Mouse (Mus musculus): ENCODE results near the gene Zfand3. TPM values are rescaled to one million over a fixed set of nuclear protein-coding genes. Genes with fewer than 3 reads are reported as not detected.

The Zfand3 gene
- polyA plus RNA-seq, 1 experiment from 2014 or later = 60.2 TPM

- peaks cover 47% of the 10 kb centered on the region for H3K4me1 ChIP-seq (replicated peaks)
- H3K9ac ChIP-seq (replicated peaks) = no peak overlapping the region
- H3K9me3 ChIP-seq = no peaks in the 10 kb centered on the region
- H3K36me3 ChIP-seq = peaks cover 2% of the 10 kb centered on the region
- H3K4me2 ChIP-seq = no peak overlapping the region
- H3K27ac ChIP-seq = no peak overlapping the region
- ATAC-seq (ENCODE audit: insufficient number of reproducible peaks, insufficient read depth, low FRiP score, low TSS enrichment, low read depth) = no peak
- WGBS = 79% methylated on average over 4 of the region's 4 CpGs
- no peaks in the 10 kb centered on the region for H3K27me3 ChIP-seq
- H3K4me3 ChIP-seq (replicated peaks) = no peak overlapping the region
These were observed 125.8 kb downstream of the Zfand3 start for GRCm38 (mm10) chr17:30130326-30130725.

GRCm38 (mm10) chr17:30133641-30134040 is 129.1 kb downstream of the Zfand3 start:
- H3K4me1 ChIP-seq (replicated peaks) = peaks cover 45% of the 10 kb centered on the region
- 82% methylated on average over 12 of the region's 12 CpGs for WGBS
- H3K4me2 ChIP-seq = no peak overlapping the region
- H3K36me3 ChIP-seq = peaks cover 14% of the 10 kb centered on the region
- H3K27me3 ChIP-seq = no peaks in the 10 kb centered on the region
- no peaks in the 10 kb centered on the region for H3K9me3 ChIP-seq
- no peak overlapping the region for H3K4me3 ChIP-seq (replicated peaks)
- H3K9ac ChIP-seq (replicated peaks) = no peak overlapping the region
- H3K27ac ChIP-seq = no peak overlapping the region
- no peak for ATAC-seq (ENCODE audit: insufficient number of reproducible peaks, insufficient read depth, low FRiP score, low TSS enrichment, low read depth)

- no peak overlapping the region for H3K4me3 ChIP-seq (replicated peaks)
- no peak overlapping the region for H3K27ac ChIP-seq
- H3K9ac ChIP-seq (replicated peaks) = no peak overlapping the region
- ATAC-seq (ENCODE audit: insufficient number of reproducible peaks, insufficient read depth, low FRiP score, low TSS enrichment, low read depth) = no peak
- H3K4me1 ChIP-seq (replicated peaks) = peaks cover 45% of the 10 kb centered on the region
- peaks cover 14% of the 10 kb centered on the region for H3K36me3 ChIP-seq
- 80% methylated on average over 10 of the region's 10 CpGs for WGBS
- no peaks in the 10 kb centered on the region for H3K27me3 ChIP-seq
- H3K9me3 ChIP-seq = no peaks in the 10 kb centered on the region
- H3K4me2 ChIP-seq = no peak overlapping the region
These were observed 130.6 kb downstream of the Zfand3 start for GRCm38 (mm10) chr17:30134955-30135735.

GRCm38 (mm10) chr17:30135890-30136289 is 131.4 kb downstream of the Zfand3 start:
- no peak for ATAC-seq (ENCODE audit: insufficient number of reproducible peaks, insufficient read depth, low FRiP score, low TSS enrichment, low read depth)
- Histone ChIP-seq H3K4me3 (replicated peaks) (no peak overlapping the region), H3K9me3 (no peaks in the 10 kb centered on the region), H3K9ac (replicated peaks) (no peak overlapping the region), H3K4me2 (no peak overlapping the region), H3K27ac (no peak overlapping the region), H3K36me3 (peaks cover 14% of the 10 kb centered on the region), H3K4me1 (replicated peaks) (peaks cover 39% of the 10 kb centered on the region), H3K27me3 (no peaks in the 10 kb centered on the region)
- 90% methylated on average over 6 of the region's 6 CpGs for WGBS

- 94% methylated on average over 5 of the region's 5 CpGs for WGBS
These were observed 132.2 kb downstream of the Zfand3 start for GRCm38 (mm10) chr17:30136684-30137083.

GRCm38 (mm10) chr17:30137115-30137514 is 132.6 kb downstream of the Zfand3 start:
- Histone ChIP-seq H3K4me3 (replicated peaks) (no peak overlapping the region), H3K36me3 (peaks cover 14% of the 10 kb centered on the region)
- 92% methylated on average over 4 of the region's 4 CpGs for WGBS

More at GRCm38 (mm10) chr17:30136684-30137083, 132.2 kb downstream of the Zfand3 start:
- Histone ChIP-seq H3K9ac (replicated peaks) (no peak overlapping the region), H3K36me3 (peaks cover 14% of the 10 kb centered on the region), H3K4me1 (replicated peaks) (peaks cover 33% of the 10 kb centered on the region), H3K27me3 (no peaks in the 10 kb centered on the region), H3K4me2 (no peak overlapping the region), H3K27ac (no peak overlapping the region), H3K9me3 (no peaks in the 10 kb centered on the region), H3K4me3 (replicated peaks) (no peak overlapping the region)
- ATAC-seq (ENCODE audit: insufficient number of reproducible peaks, insufficient read depth, low FRiP score, low TSS enrichment, low read depth) = no peak

GRCm38 (mm10) chr17:30144114-30144513 is 139.6 kb downstream of the Zfand3 start:
- 80% methylated on average over 6 of the region's 6 CpGs for WGBS
- Histone ChIP-seq H3K4me3 (replicated peaks) (no peak overlapping the region), H3K9me3 (no peaks in the 10 kb centered on the region), H3K27me3 (no peaks in the 10 kb centered on the region), H3K4me2 (no peak overlapping the region), H3K9ac (replicated peaks) (no peak overlapping the region), H3K27ac (no peak overlapping the region), H3K4me1 (replicated peaks) (peaks cover 27% of the 10 kb centered on the region), H3K36me3 (no peaks in the 10 kb centered on the region)
- no peak for ATAC-seq (ENCODE audit: insufficient number of reproducible peaks, insufficient read depth, low FRiP score, low TSS enrichment, low read depth)

More at GRCm38 (mm10) chr17:30137115-30137514, 132.6 kb downstream of the Zfand3 start:
- H3K9ac ChIP-seq (replicated peaks) = no peak overlapping the region
- H3K4me2 ChIP-seq = no peak overlapping the region
- no peaks in the 10 kb centered on the region for H3K9me3 ChIP-seq
- no peak overlapping the region for H3K27ac ChIP-seq
- no peaks in the 10 kb centered on the region for H3K27me3 ChIP-seq
- H3K4me1 ChIP-seq (replicated peaks) = peaks cover 29% of the 10 kb centered on the region
- no peak for ATAC-seq (ENCODE audit: insufficient number of reproducible peaks, insufficient read depth, low FRiP score, low TSS enrichment, low read depth)

- peaks cover 35% of the 10 kb centered on the region for H3K4me1 ChIP-seq (replicated peaks)
- no peaks in the 10 kb centered on the region for H3K27me3 ChIP-seq
- no peak overlapping the region for H3K4me2 ChIP-seq
- no peaks in the 10 kb centered on the region for H3K9me3 ChIP-seq
- no peak overlapping the region for H3K27ac ChIP-seq
- no peak for ATAC-seq (ENCODE audit: insufficient number of reproducible peaks, insufficient read depth, low FRiP score, low TSS enrichment, low read depth)
- H3K9ac ChIP-seq (replicated peaks) = no peak overlapping the region
- no peaks in the 10 kb centered on the region for H3K36me3 ChIP-seq
- no peak overlapping the region for H3K4me3 ChIP-seq (replicated peaks)
- WGBS = 86% methylated on average over 10 of the region's 10 CpGs
These were observed 141.1 kb downstream of the Zfand3 start for GRCm38 (mm10) chr17:30145596-30146149.

- Histone ChIP-seq H3K36me3 (no peaks in the 10 kb centered on the region), H3K9me3 (no peaks in the 10 kb centered on the region), H3K4me2 (no peak overlapping the region), H3K27ac (no peak overlapping the region), H3K4me1 (replicated peaks) (peaks cover 35% of the 10 kb centered on the region), H3K4me3 (replicated peaks) (no peak overlapping the region), H3K27me3 (no peaks in the 10 kb centered on the region), H3K9ac (replicated peaks) (no peak overlapping the region)
- ATAC-seq (ENCODE audit: insufficient number of reproducible peaks, insufficient read depth, low FRiP score, low TSS enrichment, low read depth) = no peak
- whole genome bisulfite sequencing = 88% methylated on average over 7 of the region's 7 CpGs
These were observed 142.0 kb downstream of the Zfand3 start for GRCm38 (mm10) chr17:30146555-30146954.

- H3K27me3 ChIP-seq = no peaks in the 10 kb centered on the region
- ATAC-seq (ENCODE audit: insufficient number of reproducible peaks, insufficient read depth, low FRiP score, low TSS enrichment, low read depth) = no peak
- WGBS = 81% methylated on average over 1 of the region's 1 CpGs
These were observed 143.4 kb downstream of the Zfand3 start for GRCm38 (mm10) chr17:30147897-30148296.

GRCm38 (mm10) chr17:30148320-30148719 is 143.8 kb downstream of the Zfand3 start:
- WGBS = 81% methylated on average over 6 of the region's 6 CpGs
- no peak for ATAC-seq (ENCODE audit: insufficient number of reproducible peaks, insufficient read depth, low FRiP score, low TSS enrichment, low read depth)
- Histone ChIP-seq H3K27me3 (no peaks in the 10 kb centered on the region), H3K4me2 (no peak overlapping the region), H3K4me1 (replicated peaks) (peaks cover 45% of the 10 kb centered on the region), H3K36me3 (peaks cover 3% of the 10 kb centered on the region; the same call in 1 of the 2 replicates), H3K9ac (replicated peaks) (no peak overlapping the region), H3K4me3 (replicated peaks) (no peak overlapping the region), H3K27ac (no peak overlapping the region), H3K9me3 (no peaks in the 10 kb centered on the region)

More at GRCm38 (mm10) chr17:30147897-30148296, 143.4 kb downstream of the Zfand3 start:
- Histone ChIP-seq H3K4me2 (no peak overlapping the region), H3K36me3 (no peaks in the 10 kb centered on the region; the same call in 1 of the 2 replicates), H3K4me3 (replicated peaks) (no peak overlapping the region), H3K9me3 (no peaks in the 10 kb centered on the region), H3K27ac (no peak overlapping the region), H3K4me1 (replicated peaks) (peaks cover 44% of the 10 kb centered on the region), H3K9ac (replicated peaks) (no peak overlapping the region)

Data from limb, embryonic 12.5 days (tissue).